ENCODE assay signal across 8 mouse cellular contexts in genomic region chr13:54621960-54622521, GRCm38 (mm10). TPM values are rescaled to one million over a fixed set of nuclear protein-coding genes. Genes with fewer than 3 reads are reported as not detected.
A peak's percentile ranks its signal among the peaks of the same experiment; 100 is the strongest.
DNase-seq lines count a peak whose midpoint lies in the region; ATAC-seq and TF ChIP-seq lines count a peak whose summit lies in the region.

No protein-coding gene starts in this region.

- ATAC-seq in hindbrain, embryonic 13.5 days (ENCODE audit: low FRiP score), result peak; percentile 83
- ATAC-seq in megakaryocyte, adult 5-6 weeks (ENCODE audit: poor library complexity, severe bottlenecking), result peak; percentile 44

- no peaks in the 10 kb centered on the region for H3K27me3 ChIP-seq in thymus, adult 2 months (ENCODE audit: control insufficient read depth, insufficient read depth, low read length)
- no peaks in the 10 kb centered on the region for H3K27me3 ChIP-seq in hindbrain, embryonic 13.5 days

- peak overlapping the region; percentile 94 for H3K9ac ChIP-seq in hindbrain, embryonic 13.5 days

- TF ChIP-seq CTCF in thymus, adult 2 months (IDR thresholded peaks at IDR 0.05; ENCODE audit: borderline replicate concordance, control insufficient read depth, extremely low read depth, insufficient read depth, low read length, poor library complexity), result no peak

- no peaks in the 10 kb centered on the region for H3K36me3 ChIP-seq in thymus, adult 2 months (ENCODE audit: control insufficient read depth, insufficient read depth, low read length)
- H3K36me3 ChIP-seq in hindbrain, embryonic 13.5 days, result no peaks in the 10 kb centered on the region

- H3K27ac ChIP-seq in thymus, adult 2 months (ENCODE audit: control insufficient read depth, insufficient read depth, low read length), result peak overlapping the region; percentile 25; the same call in 1 of the 2 replicates
- peak overlapping the region; percentile 93 for H3K27ac ChIP-seq in hindbrain, embryonic 13.5 days

- no peak for DNase-seq in thymus, adult 2 months
- DNase-seq in thymus, postnatal 25 days, result no peak
- peak; percentile 40 for DNase-seq in embryo, embryonic 10.5 days (ENCODE audit: low spot score)
- DNase-seq in left cerebral cortex, adult 18-20 months (ENCODE audit: low spot score in 2 of 2), result no peak
- DNase-seq in urinary bladder, adult 2 months (ENCODE audit: low spot score), result no peak
- DNase-seq in retina, postnatal 1 day, result no peak

- H3K4me3 ChIP-seq in thymus, adult 2 months (ENCODE audit: control insufficient read depth, insufficient read depth, low read length), result peak overlapping the region; percentile 87
- H3K4me3 ChIP-seq in hindbrain, embryonic 13.5 days, result peak overlapping the region; percentile 89

- H3K4me1 ChIP-seq in thymus, adult 2 months (replicated peaks; ENCODE audit: control insufficient read depth, insufficient read depth, low read length), result peaks cover 7% of the 10 kb centered on the region
- H3K4me1 ChIP-seq in hindbrain, embryonic 13.5 days (replicated peaks), result peaks cover 24% of the 10 kb centered on the region

- 1% methylated on average over 27 of the region's 27 CpGs for WGBS in thymus, adult 2 months
- 1% methylated on average over 27 of the region's 27 CpGs for WGBS in hindbrain, embryonic 13.5 days

- TF ChIP-seq POLR2A in thymus, adult 2 months (IDR thresholded peaks at IDR 0.05; ENCODE audit: control insufficient read depth, extremely low read depth, insufficient read depth, low read length, poor library complexity), result no peak; the same call in 1 of the 2 replicates

- no peaks in the 10 kb centered on the region for H3K9me3 ChIP-seq in hindbrain, embryonic 13.5 days

- H3K4me2 ChIP-seq in hindbrain, embryonic 13.5 days, result peak overlapping the region; percentile 91

RNA-seq across cellular contexts. Expression of gene Faf2, which starts 0.5 kb away (rescaled TPM):
- 36.1 and 38.4 TPM in 2 replicates for polyA plus RNA-seq in thymus, adult 2 months (2012; rRNA removed)
- polyA plus RNA-seq in hindbrain, embryonic 13.5 days (2015; fragmentation: Nextera tagmentation; extraction: Ambion mirVana), result 68.9 and 71.5 TPM in 2 replicates
- 23.1 and 32.6 TPM in 2 replicates for total RNA-seq in megakaryocyte, adult 5-6 weeks (2015)
- 36.1 and 38.9 TPM in 2 replicates for total RNA-seq in megakaryocyte, adult 5-6 weeks (2017)
- 10 to 100 TPM; 55.9 to 56.8 TPM for total RNA-seq in left cerebral cortex, adult 18-20 months (2021)
- polyA plus RNA-seq in urinary bladder, adult 2 months (2012; rRNA removed), result 37.9 and 41.1 TPM in 2 replicates

RNA-seq across cellular contexts. Expression of gene Cltb, which starts 10.9 kb away (rescaled TPM):
- 42.2 and 44.6 TPM in 2 replicates for polyA plus RNA-seq in thymus, adult 2 months (2012; rRNA removed)
- 132 and 135 TPM in 2 replicates for polyA plus RNA-seq in hindbrain, embryonic 13.5 days (2015; fragmentation: Nextera tagmentation; extraction: Ambion mirVana)
- total RNA-seq in megakaryocyte, adult 5-6 weeks (2015), result 5.9 and 6.6 TPM in 2 replicates
- total RNA-seq in megakaryocyte, adult 5-6 weeks (2017), result 19.3 and 20.7 TPM in 2 replicates
- 100 to 1,000 TPM; 280 to 320 TPM for total RNA-seq in left cerebral cortex, adult 18-20 months (2021)
- polyA plus RNA-seq in urinary bladder, adult 2 months (2012; rRNA removed), result 70.9 and 84.6 TPM in 2 replicates

RNA-seq across cellular contexts. Expression of gene Higd2a, which starts 32.0 kb away (rescaled TPM):
- 112 and 116 TPM in 2 replicates for polyA plus RNA-seq in thymus, adult 2 months (2012; rRNA removed)
- polyA plus RNA-seq in hindbrain, embryonic 13.5 days (2015; fragmentation: Nextera tagmentation; extraction: Ambion mirVana), result 232 and 248 TPM in 2 replicates
- total RNA-seq in megakaryocyte, adult 5-6 weeks (2015), result 144 and 147 TPM in 2 replicates
- total RNA-seq in megakaryocyte, adult 5-6 weeks (2017), result 66.2 and 100 TPM in 2 replicates
- 100 to 1,000 TPM; 136 to 144 TPM for total RNA-seq in left cerebral cortex, adult 18-20 months (2021)
- 165 and 194 TPM in 2 replicates for polyA plus RNA-seq in urinary bladder, adult 2 months (2012; rRNA removed)

RNA-seq across cellular contexts. Expression of gene Nop16, which starts 32.2 kb away (rescaled TPM):
- 8.6 and 8.7 TPM in 2 replicates for polyA plus RNA-seq in thymus, adult 2 months (2012; rRNA removed)
- polyA plus RNA-seq in hindbrain, embryonic 13.5 days (2015; fragmentation: Nextera tagmentation; extraction: Ambion mirVana), result 53.0 and 53.1 TPM in 2 replicates
- total RNA-seq in megakaryocyte, adult 5-6 weeks (2015), result 15.6 and 18.9 TPM in 2 replicates
- 27.8 and 28.0 TPM in 2 replicates for total RNA-seq in megakaryocyte, adult 5-6 weeks (2017)
- 10 to 100 TPM; 23.5 to 24.6 TPM for total RNA-seq in left cerebral cortex, adult 18-20 months (2021)
- 26.1 and 29.7 TPM in 2 replicates for polyA plus RNA-seq in urinary bladder, adult 2 months (2012; rRNA removed)

RNA-seq across cellular contexts. Expression of gene Arl10, which starts 47.2 kb away (rescaled TPM):
- polyA plus RNA-seq in thymus, adult 2 months (2012; rRNA removed), result 19.8 and 20.5 TPM in 2 replicates
- polyA plus RNA-seq in hindbrain, embryonic 13.5 days (2015; fragmentation: Nextera tagmentation; extraction: Ambion mirVana), result 76.2 and 77.7 TPM in 2 replicates
- total RNA-seq in megakaryocyte, adult 5-6 weeks (2015), result 20.4 and 22.4 TPM in 2 replicates
- 22.9 and 23.3 TPM in 2 replicates for total RNA-seq in megakaryocyte, adult 5-6 weeks (2017)
- 10 to 100 TPM; 28.2 to 30.3 TPM for total RNA-seq in left cerebral cortex, adult 18-20 months (2021)
- 28.7 and 39.4 TPM in 2 replicates for polyA plus RNA-seq in urinary bladder, adult 2 months (2012; rRNA removed)
